12 mouse cellular contexts compared by ENCODE assay signal in genomic region chr15:27577915-27578780, GRCm38 (mm10). TPM values are rescaled to one million over a fixed set of nuclear protein-coding genes. Genes with fewer than 3 reads are reported as not detected.
DNase-seq lines count a peak whose midpoint lies in the region; ATAC-seq and TF ChIP-seq lines count a peak whose summit lies in the region.
"Had no signal": no experiment of that assay in that cellular context is flagged by ENCODE, and none has a peak within 500 bp of the region (broad histone marks: within the 10 kb centered on the region; RNA-seq: fewer than 3 reads in every experiment).

No protein-coding gene starts in this region.

- H3K4me2 ChIP-seq in intestine, embryonic 14.5 days (ENCODE audit: low read length), result no peak overlapping the region
- H3K4me2 ChIP-seq in hindbrain, embryonic 12.5 days (replicated peaks), result no peak overlapping the region
- H3K4me2 ChIP-seq: midbrain, embryonic 13.5 days had no signal

- H3K9ac ChIP-seq in intestine, embryonic 14.5 days (ENCODE audit: low read length), result no peak overlapping the region
- H3K9ac ChIP-seq in hindbrain, embryonic 12.5 days, result no peak overlapping the region
- H3K9ac ChIP-seq: midbrain, embryonic 13.5 days had no signal

- DNase-seq in layer of hippocampus, adult 2 months (ENCODE audit: low spot score in 2 of 2), result no peak
- DNase-seq in layer of hippocampus, adult 9-10 months (ENCODE audit: low spot score), result no peak
- peak; percentile 34 for DNase-seq in R1 (ENCODE audit: low read depth, low spot score)
- DNase-seq in intestine, embryonic 14.5 days (ENCODE audit: low spot score), result no peak
- DNase-seq in splenic B cell, adult 2 months (ENCODE audit: low read depth, low spot score), result peak; percentile 29
- no peak for DNase-seq in c-Kit-positive CD71-positive TER-119-positive erythroid progenitor cells, embryonic 14.5 days (ENCODE audit: low spot score)
- DNase-seq in kidney, postnatal 25 days, result no peak
- DNase-seq: cerebellum, adult 2 months; thymus, postnatal 25 days had no signal

- TF ChIP-seq CTCF in layer of hippocampus, adult 2 months (conservative IDR thresholded peaks at IDR 0.05), result no peak

- no peaks in the 10 kb centered on the region for H3K4me1 ChIP-seq in intestine, embryonic 14.5 days (replicated peaks; ENCODE audit: control insufficient read depth, insufficient read depth, low read length)
- peaks cover 9% of the 10 kb centered on the region for H3K4me1 ChIP-seq in hindbrain, embryonic 12.5 days

- no peak overlapping the region for H3K4me3 ChIP-seq in layer of hippocampus, adult 2 months
- H3K4me3 ChIP-seq in intestine, embryonic 14.5 days (ENCODE audit: low read depth, low read length), result no peak overlapping the region
- H3K4me3 ChIP-seq in hindbrain, embryonic 12.5 days, result no peak overlapping the region
- H3K4me3 ChIP-seq: midbrain, embryonic 13.5 days had no signal

- H3K27ac ChIP-seq in layer of hippocampus, adult 2 months, result peak overlapping the region; percentile 86
- no peak overlapping the region for H3K27ac ChIP-seq in intestine, embryonic 14.5 days (ENCODE audit: low read depth)
- no peak overlapping the region for H3K27ac ChIP-seq in hindbrain, embryonic 12.5 days
- H3K27ac ChIP-seq: kidney, postnatal 0 days; midbrain, embryonic 13.5 days had no signal

- 74% methylated on average over 16 of the region's 16 CpGs for WGBS in intestine, embryonic 14.5 days
- WGBS in hindbrain, embryonic 12.5 days, result 83% methylated on average over 16 of the region's 16 CpGs

- H3K9me3 ChIP-seq in intestine, embryonic 14.5 days (ENCODE audit: control insufficient read depth, low read length), result no peaks in the 10 kb centered on the region
- H3K9me3 ChIP-seq in hindbrain, embryonic 12.5 days (replicated peaks), result no peaks in the 10 kb centered on the region
- H3K9me3 ChIP-seq: midbrain, embryonic 13.5 days had no signal

- no peaks in the 10 kb centered on the region for H3K27me3 ChIP-seq in intestine, embryonic 14.5 days (replicated peaks; ENCODE audit: control insufficient read depth, insufficient read depth, low read length)
- H3K27me3 ChIP-seq in splenic B cell, adult 2 months (ENCODE audit: control insufficient read depth, insufficient read depth, low read length, poor library complexity, severe bottlenecking), result no peaks in the 10 kb centered on the region
- no peaks in the 10 kb centered on the region for H3K27me3 ChIP-seq in hindbrain, embryonic 12.5 days
- H3K27me3 ChIP-seq: midbrain, embryonic 13.5 days had no signal

- 0 out of 2 replicates have a peak, but pooled peaks have one; percentile 58 for ATAC-seq in intestine, embryonic 14.5 days (replicated peaks; ENCODE audit: low FRiP score, low TSS enrichment, low read depth)
- ATAC-seq in hindbrain, embryonic 12.5 days (ENCODE audit: low FRiP score), result no peak
- ATAC-seq: midbrain, embryonic 13.5 days had no signal

- 0 out of 2 replicates have a peak, but pooled peaks cover 9% of the 10 kb centered on the region for H3K36me3 ChIP-seq in intestine, embryonic 14.5 days (ENCODE audit: control insufficient read depth, insufficient read depth, low read length)
- peaks cover 4% of the 10 kb centered on the region; the same call in 1 of the 2 replicates for H3K36me3 ChIP-seq in splenic B cell, adult 2 months (ENCODE audit: control insufficient read depth, insufficient read depth, low read length, poor library complexity, severe bottlenecking)
- peaks cover 5% of the 10 kb centered on the region for H3K36me3 ChIP-seq in hindbrain, embryonic 12.5 days

RNA-seq across cellular contexts. Expression of gene Otulin, which starts 52.3 kb away (rescaled TPM):
- 10 to 100 TPM; 19.4 to 23.1 TPM for total RNA-seq in layer of hippocampus, adult 2 months (2021)
- 36.4 and 46.1 TPM in 2 replicates for polyA plus RNA-seq in intestine, embryonic 14.5 days (2014; fragmentation: Nextera tagmentation; extraction: Ambion mirVana)
- 29.7 TPM in 2 replicates for polyA plus RNA-seq in hindbrain, embryonic 12.5 days (2016; fragmentation: Nextera tagmentation; extraction: Ambion mirVana)

Comparison
In these comparisons a context has a peak if more than half of its experiments do, and no peak if none do; other contexts are left out.
1. DNase-seq: peak in R1 (single experiment) and splenic B cell, adult 2 months (single experiment); none in layer of hippocampus, adult 2 months (0 of 2), layer of hippocampus, adult 9-10 months (single experiment), intestine, embryonic 14.5 days (single experiment), c-Kit-positive CD71-positive TER-119-positive erythroid progenitor cells, embryonic 14.5 days (single experiment) and kidney, postnatal 25 days (0 of 2).